Mouse (Mus musculus) thymus, adult 2 months (tissue): ENCODE measurements around the gene Acat2. TPM values are rescaled to one million over a fixed set of nuclear protein-coding genes. Genes with fewer than 3 reads are reported as not detected.
"Not testable (repeated sequence)": the region's sequence is repeated elsewhere in the genome, so short reads cannot be mapped to it uniquely, and the experiment has no call there.

ENCODE experiments used
- DNase-seq: peaks from one replicate; pipeline ENCODE4 v3.0.0; 2021
- H3K27ac ChIP-seq: fragments of 200-500 bp; 2 replicates; pipeline ENCODE4 v1.5.1; 2012; ENCODE audit warnings: low read length, control low read depth; ENCODE audit not compliant: control insufficient read depth, insufficient read depth
- H3K27me3 ChIP-seq: fragments of 200-500 bp; 2 replicates; pipeline ENCODE4 v1.6.1; 2012; ENCODE audit warnings: mild to moderate bottlenecking, low read length, moderate library complexity, mixed read lengths; ENCODE audit not compliant: control insufficient read depth, insufficient read depth
- H3K36me3 ChIP-seq: fragments of 200-500 bp; 2 replicates; pipeline ENCODE4 v1.6.1; 2012; ENCODE audit warnings: mild to moderate bottlenecking, low read length, moderate library complexity; ENCODE audit not compliant: control insufficient read depth, insufficient read depth
- H3K4me1 ChIP-seq: fragments of 200-500 bp; replicated peaks from 2 replicates; pipeline ENCODE4 v1.6.1; 2012; ENCODE audit warnings: low read length; ENCODE audit not compliant: control insufficient read depth, insufficient read depth
- H3K4me3 ChIP-seq: fragments of 200-500 bp; 2 replicates; pipeline ENCODE4 v1.5.1; 2012; ENCODE audit warnings: mild to moderate bottlenecking, low read length, control low read depth, moderate library complexity; ENCODE audit not compliant: control insufficient read depth, insufficient read depth
- CTCF ChIP-seq: fragments of 200-500 bp; IDR thresholded peaks from 2 replicates; pipeline ENCODE4 v1.5.1; 2012; ENCODE audit warnings: mild to moderate bottlenecking, control low read depth, low read length, moderate library complexity, borderline replicate concordance; ENCODE audit not compliant: control insufficient read depth, poor library complexity, insufficient read depth; ENCODE audit errors: extremely low read depth
- POLR2A ChIP-seq: fragments of 200-500 bp; IDR thresholded peaks from 2 replicates; pipeline ENCODE4 v1.6.1; 2012; ENCODE audit warnings: mild to moderate bottlenecking, low read length, control low read depth, moderate library complexity; ENCODE audit not compliant: control insufficient read depth, poor library complexity, insufficient read depth; ENCODE audit errors: extremely low read depth
- WGBS: fragments of 180-500 bp; shearing (Covaris S2); methylation state at CpG from one replicate; pipeline ENCODE4 v1.1.7; 2018; 5-methylcytosine and 5-hydroxymethylcytosine counted together
- polyA plus RNA-seq: library from polyadenylated mRNA; depleted of rRNA; stranded (reverse); fragments of >200 nt; gene quantifications from 2 replicates; pipeline ENCODE4 v1.2.3, GENCODE M21; 2012

The Acat2 gene
- polyA plus RNA-seq, 1 experiment = 13.1 TPM

DNA sequence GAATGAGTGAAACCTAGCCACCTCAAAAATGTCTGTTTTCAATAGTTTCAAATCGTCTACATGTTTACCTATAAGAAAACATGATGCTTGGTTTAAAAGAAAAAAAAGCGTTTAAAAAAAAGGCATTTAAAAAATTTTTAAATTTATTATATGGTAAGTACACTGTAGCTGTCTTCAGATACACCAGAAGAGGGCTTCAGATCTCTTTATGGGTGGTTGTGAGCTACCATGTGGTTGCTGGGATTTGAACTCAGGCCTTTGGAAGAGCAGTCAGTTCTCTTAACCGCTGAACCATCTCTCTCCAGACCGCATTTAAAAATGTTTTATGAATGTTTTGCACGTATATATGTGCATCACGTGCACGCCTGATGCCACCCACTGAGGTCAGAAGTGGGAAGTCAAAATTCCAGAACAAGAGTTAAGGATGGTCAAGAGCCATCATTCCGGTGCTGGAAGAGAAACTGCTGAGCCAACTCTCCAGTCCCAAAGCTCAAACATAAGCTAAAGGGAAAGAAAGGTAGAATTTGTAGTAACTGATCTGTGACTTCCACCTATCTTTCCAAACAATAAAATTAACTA lies 30.1 kb upstream of the Acat2 start:
- peaks cover 3% of the 10 kb centered on the region; the same call in 1 of the 2 replicates for H3K4me1 ChIP-seq
- H3K36me3 ChIP-seq = no peaks in the 10 kb centered on the region
- H3K27me3 ChIP-seq = no peaks in the 10 kb centered on the region
- peak overlapping the region; percentile 28; the same call in 1 of the 2 replicates for H3K4me3 ChIP-seq
- no peak for TF ChIP-seq CTCF
- TF ChIP-seq POLR2A = no peak
- DNase-seq = no peak
- H3K27ac ChIP-seq = no peak overlapping the region
- WGBS = 13% methylated on average over 8 of the region's 8 CpGs

DNA sequence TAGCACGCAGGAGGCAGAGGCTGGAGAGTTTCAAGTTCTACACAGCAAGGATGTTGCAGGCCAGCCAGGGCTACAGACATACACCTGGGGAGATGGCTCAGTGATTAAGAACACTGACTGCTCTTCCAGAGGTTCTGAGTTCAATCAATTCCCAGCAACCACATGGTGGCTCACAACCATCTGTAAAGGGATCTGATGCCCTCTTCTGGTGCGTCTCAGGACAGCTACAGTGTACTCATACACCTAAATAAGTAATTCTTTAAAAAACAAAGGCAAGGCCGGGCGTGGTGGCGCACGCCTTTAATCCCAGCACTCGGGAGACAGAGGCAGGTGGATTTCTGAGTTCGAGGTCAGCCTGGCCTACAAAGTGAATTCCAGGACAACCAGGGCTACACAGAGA lies 27.5 kb upstream of the Acat2 start:
- not testable (repeated sequence) for H3K4me3 ChIP-seq, H3K27me3 ChIP-seq, H3K27ac ChIP-seq, H3K4me1 ChIP-seq
- peaks cover 21% of the 10 kb centered on the region for H3K36me3 ChIP-seq
- peak; percentile 19 for DNase-seq
- 86% methylated on average over 8 of the region's 8 CpGs for WGBS

DNA sequence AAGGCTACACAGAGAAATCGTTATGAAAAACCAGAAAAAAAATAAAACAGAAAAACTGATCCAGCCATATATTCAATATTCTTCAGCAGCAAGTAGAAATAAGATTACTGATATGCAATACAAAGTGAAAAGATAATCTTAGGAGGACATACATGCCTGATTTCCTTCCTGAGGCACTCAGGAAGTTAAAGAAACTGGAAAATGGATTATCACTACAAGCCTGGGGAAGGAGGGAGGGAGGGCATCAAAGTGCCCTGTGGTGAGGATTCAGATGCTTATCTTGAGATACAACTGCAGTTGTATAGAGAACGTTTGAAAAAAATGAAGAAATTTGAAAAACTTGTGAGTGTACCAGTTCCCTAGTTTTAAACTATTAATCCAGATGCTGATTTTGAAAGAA lies 23.4 kb upstream of the Acat2 start:
- no peak overlapping the region for H3K4me3 ChIP-seq
- H3K27ac ChIP-seq = no peak overlapping the region
- DNase-seq = no peak
- WGBS = 23% methylated on average over 2 of the region's 2 CpGs
- peaks cover 56% of the 10 kb centered on the region for H3K36me3 ChIP-seq
- no peaks in the 10 kb centered on the region for H3K27me3 ChIP-seq
- H3K4me1 ChIP-seq = no peaks in the 10 kb centered on the region; the same call in 1 of the 2 replicates
- no peak for TF ChIP-seq CTCF
- TF ChIP-seq POLR2A = no peak

DNA sequence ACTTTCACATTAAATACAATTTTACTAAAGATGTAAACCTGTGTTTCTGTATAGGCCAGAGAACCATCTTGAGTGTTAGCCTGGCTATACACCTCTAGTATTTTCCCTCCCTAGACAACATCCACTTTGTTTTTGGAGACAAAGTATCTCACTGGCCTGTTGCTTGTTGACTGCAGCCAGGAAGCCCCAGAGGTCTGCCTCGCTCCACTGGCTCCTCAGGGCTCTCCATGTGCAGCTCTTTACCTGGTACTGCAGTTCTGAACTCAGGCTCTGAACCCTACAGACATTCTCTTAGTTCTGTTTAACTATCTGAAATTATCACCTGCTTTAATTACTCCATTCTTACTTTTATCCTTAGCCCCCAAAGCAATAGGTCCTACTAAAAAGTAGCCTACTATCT lies 18.0 kb upstream of the Acat2 start:
- TF ChIP-seq POLR2A (no peak), CTCF (no peak)
- no peak overlapping the region for H3K27ac ChIP-seq
- no peak overlapping the region for H3K4me3 ChIP-seq
- peaks cover 75% of the 10 kb centered on the region for H3K36me3 ChIP-seq
- no peaks in the 10 kb centered on the region for H3K27me3 ChIP-seq
- no peak for DNase-seq
- H3K4me1 ChIP-seq = no peaks in the 10 kb centered on the region
- WGBS = 100% methylated on average over 1 of the region's 1 CpGs

DNA sequence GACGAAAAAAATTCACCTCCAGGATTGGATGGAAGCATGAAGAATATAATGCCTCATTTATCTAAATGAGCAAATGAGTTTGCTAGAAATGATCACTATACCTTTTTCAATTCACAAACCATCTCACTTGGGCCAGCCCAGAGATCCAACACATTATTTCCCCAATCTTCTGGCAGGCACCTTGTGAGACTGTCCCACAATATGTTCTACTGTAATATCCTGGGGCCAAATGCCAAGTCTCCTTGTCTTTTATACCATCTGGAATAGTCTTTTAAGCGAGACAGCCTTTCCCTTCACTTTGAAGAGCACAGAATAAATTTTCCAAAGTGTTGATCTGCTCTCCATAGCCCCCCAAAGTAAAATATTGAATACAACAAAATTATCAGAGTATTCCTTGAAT lies 13.3 kb upstream of the Acat2 start:
- Histone ChIP-seq H3K4me1 (no peaks in the 10 kb centered on the region), H3K27me3 (no peaks in the 10 kb centered on the region), H3K36me3 (peaks cover 52% of the 10 kb centered on the region), H3K27ac (no peak overlapping the region), H3K4me3 (no peak overlapping the region)
- no peak for DNase-seq
- WGBS = 94% methylated on average over 2 of the region's 2 CpGs
- TF ChIP-seq CTCF (no peak), POLR2A (no peak)

DNA sequence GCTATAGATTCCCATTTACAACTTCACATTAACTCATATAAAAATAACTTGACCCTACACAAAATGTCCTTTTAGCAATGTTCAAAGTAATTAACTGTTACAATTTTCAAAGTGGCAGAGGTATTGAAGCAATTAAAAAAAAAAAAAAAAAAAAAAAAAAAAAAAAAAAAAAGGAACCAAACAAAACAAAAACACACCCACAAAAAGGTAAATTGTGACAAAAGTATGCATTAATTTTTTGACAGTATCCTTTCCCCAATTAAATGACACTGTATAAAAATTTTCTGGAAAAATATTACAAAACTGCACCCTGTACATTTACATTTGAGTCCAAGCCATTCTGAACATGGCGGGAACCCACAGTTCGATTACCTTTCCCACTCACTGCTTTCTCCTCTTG lies 6.6 kb upstream of the Acat2 start:
- Histone ChIP-seq H3K36me3 (peaks cover 39% of the 10 kb centered on the region), H3K27me3 (no peaks in the 10 kb centered on the region), H3K4me1 (no peaks in the 10 kb centered on the region), H3K4me3 (no peak overlapping the region), H3K27ac (no peak overlapping the region)
- WGBS = 95% methylated on average over 2 of the region's 2 CpGs
- no peak for DNase-seq
- no peak for TF ChIP-seq CTCF
- TF ChIP-seq POLR2A = no peak

DNA sequence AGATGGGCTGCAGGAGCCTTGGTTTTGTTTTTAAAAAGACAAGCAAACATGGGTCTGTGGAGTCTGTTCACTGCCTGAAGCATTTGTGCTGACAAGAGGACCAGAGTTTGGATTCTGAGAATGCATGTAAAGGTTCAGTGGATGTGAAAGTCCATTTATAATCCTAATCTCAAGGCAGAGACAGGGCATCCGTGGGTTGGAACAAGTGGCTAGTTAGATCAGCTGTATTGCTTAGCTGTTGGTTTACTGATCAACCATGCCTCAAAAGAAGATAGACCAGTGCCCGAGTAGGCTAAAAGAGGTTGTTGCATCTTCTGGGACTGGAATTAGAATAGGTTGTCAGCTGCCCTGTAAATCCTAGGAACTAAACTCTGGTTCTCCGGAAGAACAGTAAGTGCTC lies 2.9 kb upstream of the Acat2 start:
- Histone ChIP-seq H3K4me3 (no peak overlapping the region), H3K36me3 (peaks cover 25% of the 10 kb centered on the region), H3K4me1 (peaks cover 5% of the 10 kb centered on the region), H3K27me3 (no peaks in the 10 kb centered on the region), H3K27ac (no peak overlapping the region)
- WGBS = 95% methylated on average over 3 of the region's 3 CpGs
- DNase-seq = no peak
- TF ChIP-seq CTCF = no peak
- TF ChIP-seq POLR2A = no peak

DNA sequence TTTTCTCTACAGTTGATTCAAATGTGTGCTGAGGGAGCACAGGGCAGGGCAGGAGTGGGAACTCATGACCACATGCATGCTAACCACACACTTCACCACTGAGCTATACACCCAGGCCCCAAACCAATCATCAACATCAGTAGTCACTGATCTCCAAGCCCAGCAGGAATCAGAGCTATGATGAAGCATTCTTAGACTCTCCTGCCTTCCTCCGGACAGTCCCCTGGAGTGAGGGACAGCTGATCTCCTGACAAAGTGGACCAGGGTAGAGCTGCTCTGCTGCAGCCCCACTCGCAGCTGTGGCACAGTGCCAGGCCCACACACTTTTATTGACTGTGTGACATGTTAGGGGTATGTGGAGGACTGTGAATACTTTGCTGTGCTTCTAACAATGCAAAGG lies 1.2 kb downstream of the Acat2 start:
- H3K27ac ChIP-seq, H3K36me3 ChIP-seq, H3K4me1 ChIP-seq, DNase-seq, H3K4me3 ChIP-seq, H3K27me3 ChIP-seq: not testable (repeated sequence)
- WGBS = 44% methylated on average over 1 of the region's 2 CpGs
